Mouse (Mus musculus): Measurements from ENCODE around the gene Prr11. TPM values are rescaled to one million over a fixed set of nuclear protein-coding genes. Genes with fewer than 3 reads are reported as not detected.

Prr11 gene
- 11.0 and 11.1 TPM in 2 replicates for total RNA-seq (2017)

DNA sequence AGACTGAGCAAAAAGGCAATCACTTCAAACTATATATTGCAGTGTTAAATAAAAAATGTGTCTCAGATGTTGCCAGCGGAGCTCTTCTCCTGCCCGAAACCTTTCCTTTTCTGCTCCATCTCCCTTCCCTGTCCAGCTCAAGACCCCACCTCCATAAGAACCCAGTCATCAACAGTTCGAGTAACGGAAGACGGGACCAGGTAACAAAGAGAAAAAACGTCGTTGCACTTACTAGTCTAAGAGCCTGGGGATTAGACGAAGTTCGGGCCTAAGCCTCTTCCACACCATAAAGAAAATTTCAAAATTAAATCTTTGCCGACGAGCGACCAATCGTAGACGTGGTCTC lies at the start of gene Prr11:
Prr11 (minus strand) TSS at position 300 of the 346 bp plus-strand sequence.
- ATAC-seq (replicated peaks in 1 of 2; ENCODE audit: insufficient read depth in 1 of 2, low FRiP score in 2 of 2, low TSS enrichment in 1 of 2, low read depth in 1 of 2, poor library complexity in 2 of 2, severe bottlenecking in 2 of 2) = no peak

DNA sequence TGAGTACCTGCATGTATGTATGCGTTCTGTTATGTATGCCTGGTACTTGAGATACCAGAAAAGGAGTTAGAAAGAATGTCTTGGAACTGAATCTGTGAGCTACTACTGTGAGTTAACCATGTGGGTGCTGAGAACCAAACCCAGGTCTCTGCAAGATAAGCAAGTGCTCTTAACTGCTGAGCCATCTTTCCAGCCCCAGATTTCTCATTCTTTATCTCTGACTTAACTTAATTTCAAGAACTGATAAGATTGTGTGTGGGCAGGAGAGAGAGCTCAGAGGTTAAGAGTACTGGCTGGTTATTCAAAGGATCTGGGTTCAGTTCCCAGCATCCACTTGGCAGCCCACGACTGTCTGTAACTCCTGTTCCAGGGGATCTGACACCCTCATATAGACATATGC lies 49.5 kb upstream of the Prr11 start:
- no peak for ATAC-seq (replicated peaks in 1 of 2; ENCODE audit: insufficient read depth in 1 of 2, low FRiP score in 2 of 2, low TSS enrichment in 1 of 2, low read depth in 1 of 2, poor library complexity in 2 of 2, severe bottlenecking in 2 of 2)

DNA sequence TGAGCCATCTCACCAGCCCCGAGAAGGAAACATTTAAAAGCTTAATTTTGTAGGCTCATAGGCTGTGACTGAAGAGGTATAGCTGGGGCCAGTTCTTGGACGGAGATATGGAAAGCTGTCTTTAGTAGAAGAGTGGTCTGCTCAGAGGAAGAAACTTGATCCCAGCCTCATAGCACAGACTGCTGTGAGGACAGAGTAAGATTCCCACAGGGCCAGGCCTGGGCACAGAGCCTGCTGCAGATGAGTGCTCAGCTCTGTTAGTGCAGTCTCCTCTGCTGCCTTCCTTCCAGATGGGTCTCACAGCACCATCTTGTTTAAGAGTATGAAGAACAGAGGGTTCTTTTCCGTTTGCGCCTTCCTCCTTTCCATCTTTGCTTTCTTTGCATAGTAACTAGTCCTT lies 27.7 kb upstream of the Prr11 start:
- no peak for ATAC-seq (replicated peaks in 1 of 2; ENCODE audit: insufficient read depth in 1 of 2, low FRiP score in 2 of 2, low TSS enrichment in 1 of 2, low read depth in 1 of 2, poor library complexity in 2 of 2, severe bottlenecking in 2 of 2)

DNA sequence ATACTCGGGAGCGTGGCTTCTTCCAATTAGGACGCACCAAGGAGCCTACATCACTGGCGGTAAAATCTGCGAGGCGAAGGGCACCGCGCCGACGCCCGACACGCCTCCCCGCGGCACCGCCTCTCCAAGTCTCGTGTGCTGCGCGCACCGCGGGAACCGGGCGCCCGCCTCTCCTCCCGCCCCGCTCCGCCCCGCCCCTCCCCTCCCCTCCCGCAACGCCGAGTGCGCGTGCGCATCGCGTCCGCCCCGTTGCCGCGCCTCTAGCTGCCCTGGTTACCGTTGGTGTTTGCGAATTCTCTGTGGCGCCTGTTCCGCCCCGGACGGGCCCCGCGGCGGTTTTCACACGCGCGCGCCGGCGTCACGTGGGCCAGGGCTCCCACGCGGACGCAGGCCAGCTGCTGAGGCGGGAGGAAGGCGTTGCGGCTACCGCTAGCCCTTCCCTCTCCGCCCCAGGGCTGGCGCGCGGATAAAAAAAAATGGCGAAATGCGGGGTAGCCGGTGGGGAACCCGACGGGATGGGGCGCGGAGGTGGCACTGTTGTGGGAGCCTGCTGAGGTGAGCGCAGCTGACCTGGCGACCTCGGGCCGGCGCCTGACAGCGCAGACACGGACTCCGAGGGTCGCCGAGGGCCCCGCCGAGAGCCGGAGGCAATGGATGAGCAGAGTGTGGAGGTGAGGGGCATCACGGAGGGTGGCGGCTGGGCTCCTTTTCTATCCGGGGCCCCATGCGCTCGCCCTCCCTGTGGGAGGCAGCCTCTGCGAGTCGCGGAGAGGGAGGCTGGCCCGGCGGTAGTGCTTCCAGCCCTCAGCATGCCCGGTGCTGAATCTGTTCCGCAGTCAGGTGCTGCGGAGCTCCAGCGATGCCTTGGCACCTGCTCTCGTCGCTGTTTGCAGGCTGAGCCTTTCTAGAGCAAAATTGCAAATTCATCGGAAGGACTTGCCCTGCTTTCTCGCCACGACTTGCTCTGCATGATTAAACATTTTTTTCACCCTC lies 18.6 kb upstream of the Prr11 start, which contains the start of gene Trim37:
Trim37 (plus strand) TSS at position 254 of the 993 bp plus-strand sequence.
- ATAC-seq (replicated peaks in 1 of 2; ENCODE audit: insufficient read depth in 1 of 2, low FRiP score in 2 of 2, low TSS enrichment in 1 of 2, low read depth in 1 of 2, poor library complexity in 2 of 2, severe bottlenecking in 2 of 2) = peak; percentile 77 to 88

GRCm38 (mm10) chr11:87126281-87126823 lies 17.8 kb upstream of the Prr11 start:
- ATAC-seq (replicated peaks in 1 of 2; ENCODE audit: insufficient read depth in 1 of 2, low FRiP score in 2 of 2, low TSS enrichment in 1 of 2, low read depth in 1 of 2, poor library complexity in 2 of 2, severe bottlenecking in 2 of 2) = no peak

- no peak for ATAC-seq (replicated peaks in 1 of 2; ENCODE audit: insufficient read depth in 1 of 2, low FRiP score in 2 of 2, low TSS enrichment in 1 of 2, low read depth in 1 of 2, poor library complexity in 2 of 2, severe bottlenecking in 2 of 2)
Observed at GRCm38 (mm10) chr11:87125562-87125961, 17.1 kb upstream of the Prr11 start.

- no peak for ATAC-seq (replicated peaks in 1 of 2; ENCODE audit: insufficient read depth in 1 of 2, low FRiP score in 2 of 2, low TSS enrichment in 1 of 2, low read depth in 1 of 2, poor library complexity in 2 of 2, severe bottlenecking in 2 of 2)
Observed at GRCm38 (mm10) chr11:87121864-87122263, 13.4 kb upstream of the Prr11 start.

GRCm38 (mm10) chr11:87110172-87110909 lies 1.8 kb upstream of the Prr11 start:
- ATAC-seq (replicated peaks in 1 of 2; ENCODE audit: insufficient read depth in 1 of 2, low FRiP score in 2 of 2, low TSS enrichment in 1 of 2, low read depth in 1 of 2, poor library complexity in 2 of 2, severe bottlenecking in 2 of 2) = no peak

- no peak for ATAC-seq (replicated peaks in 1 of 2; ENCODE audit: insufficient read depth in 1 of 2, low FRiP score in 2 of 2, low TSS enrichment in 1 of 2, low read depth in 1 of 2, poor library complexity in 2 of 2, severe bottlenecking in 2 of 2)
Observed at GRCm38 (mm10) chr11:87109519-87110171, 1.1 kb upstream of the Prr11 start.

- peak; percentile 95 to 97 for ATAC-seq (replicated peaks in 1 of 2; ENCODE audit: insufficient read depth in 1 of 2, low FRiP score in 2 of 2, low TSS enrichment in 1 of 2, low read depth in 1 of 2, poor library complexity in 2 of 2, severe bottlenecking in 2 of 2)
Observed at GRCm38 (mm10) chr11:87108755-87109518, 429 bp upstream of the Prr11 start, which contains the start of gene Ska2. Ska2 (plus strand) TSS chr11:87109234.

- ATAC-seq (replicated peaks in 1 of 2; ENCODE audit: insufficient read depth in 1 of 2, low FRiP score in 2 of 2, low TSS enrichment in 1 of 2, low read depth in 1 of 2, poor library complexity in 2 of 2, severe bottlenecking in 2 of 2) = no peak
Observed at GRCm38 (mm10) chr11:87087142-87087541, 21.4 kb downstream of the Prr11 start.

DNA sequence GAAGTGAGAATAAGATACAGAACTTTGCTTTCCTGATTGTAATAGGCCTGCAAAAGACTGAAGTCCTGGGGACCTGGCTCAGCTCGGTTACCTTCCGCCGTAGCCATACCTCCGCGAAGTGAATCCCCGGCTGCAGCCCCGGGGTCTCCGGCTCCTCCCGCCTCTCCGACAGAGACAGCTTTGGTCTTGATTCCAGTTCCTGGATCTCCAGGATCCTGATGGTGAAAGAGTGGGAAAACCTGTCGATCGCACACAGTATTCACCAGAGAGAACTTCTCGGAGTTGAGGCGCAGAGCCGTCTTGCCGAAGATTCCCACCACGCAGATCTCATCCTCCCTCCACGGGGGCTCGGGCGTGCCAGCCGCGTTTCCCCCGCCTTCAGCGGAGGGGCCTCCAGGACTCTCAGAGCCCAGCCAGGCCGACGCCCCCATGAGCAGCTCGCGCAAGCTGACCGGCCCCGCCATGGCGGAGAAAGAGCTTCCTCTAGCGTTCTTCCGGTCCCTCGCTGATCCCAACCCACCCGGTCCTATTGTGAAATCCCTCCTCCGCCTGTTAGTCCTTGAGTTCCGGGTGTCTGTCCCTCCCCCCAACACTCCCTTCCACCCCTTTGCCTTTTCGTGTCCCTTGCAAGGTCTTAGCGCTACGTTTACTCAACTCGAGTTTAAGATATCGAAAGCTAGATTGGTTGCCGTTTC lies 22.1 kb downstream of the Prr11 start, which contains the start of gene Smg8:
Smg8 (minus strand) TSS at position 485 of the 695 bp plus-strand sequence.
- ATAC-seq (replicated peaks in 1 of 2; ENCODE audit: insufficient read depth in 1 of 2, low FRiP score in 2 of 2, low TSS enrichment in 1 of 2, low read depth in 1 of 2, poor library complexity in 2 of 2, severe bottlenecking in 2 of 2) = peak; percentile 96 to 99

GRCm38 (mm10) chr11:87085461-87085860 lies 23.0 kb downstream of the Prr11 start:
- no peak for ATAC-seq (replicated peaks in 1 of 2; ENCODE audit: insufficient read depth in 1 of 2, low FRiP score in 2 of 2, low TSS enrichment in 1 of 2, low read depth in 1 of 2, poor library complexity in 2 of 2, severe bottlenecking in 2 of 2)

DNA sequence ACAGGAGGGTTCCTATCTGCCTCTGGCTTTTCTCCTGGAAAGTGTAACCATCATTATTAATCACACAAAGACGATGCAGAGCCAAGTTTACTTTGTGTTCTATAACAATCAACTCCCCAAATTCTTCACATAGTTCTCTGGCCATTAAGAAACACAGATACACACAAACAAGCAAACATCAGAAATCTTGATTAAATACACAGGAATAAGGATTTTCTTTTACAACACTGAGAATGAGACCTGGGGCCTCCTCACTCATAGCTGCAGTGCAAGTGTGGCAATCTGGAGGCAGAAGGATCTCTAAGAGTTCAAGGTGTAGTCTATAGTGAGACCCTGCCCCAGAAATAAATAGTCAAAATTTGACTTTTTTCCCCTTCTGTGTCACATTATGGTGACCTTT lies 24.8 kb downstream of the Prr11 start:
- no peak for ATAC-seq (replicated peaks in 1 of 2; ENCODE audit: insufficient read depth in 1 of 2, low FRiP score in 2 of 2, low TSS enrichment in 1 of 2, low read depth in 1 of 2, poor library complexity in 2 of 2, severe bottlenecking in 2 of 2)

GRCm38 (mm10) chr11:87073866-87074440 lies 34.6 kb downstream of the Prr11 start, which contains the start of gene Gdpd1:
Gdpd1 (minus strand) TSS chr11:87074062.
- peak; percentile 95 to 98 for ATAC-seq (replicated peaks in 1 of 2; ENCODE audit: insufficient read depth in 1 of 2, low FRiP score in 2 of 2, low TSS enrichment in 1 of 2, low read depth in 1 of 2, poor library complexity in 2 of 2, severe bottlenecking in 2 of 2)

Data from hematopoietic stem cell, adult 5-6 weeks (primary cell).